Mouse (Mus musculus): Measurements from ENCODE around the gene Ptprd.

DNA sequence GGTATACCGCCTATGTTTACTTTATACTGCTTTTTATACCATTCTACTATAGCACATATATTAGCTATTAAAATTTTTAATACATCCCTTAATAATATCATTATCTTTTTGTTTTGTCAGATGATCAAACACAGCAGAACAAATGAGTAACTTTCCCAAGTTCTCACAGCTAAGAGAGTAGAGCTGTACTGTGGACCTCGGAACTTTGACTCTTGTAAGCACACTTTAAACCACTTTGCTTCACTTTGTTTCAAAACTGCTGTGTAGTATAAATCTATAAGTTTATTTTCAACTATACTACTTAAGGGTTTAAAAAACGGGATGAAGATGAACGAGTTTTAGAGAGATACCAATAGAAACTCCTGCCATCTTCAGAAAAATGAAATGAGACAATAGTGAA lies 1789.6 kb downstream of the Ptprd start:
- TF ChIP-seq CTCF (conservative IDR thresholded peaks at IDR 0.05; ENCODE audit: low read length) (no peak), POU5F1 (IDR thresholded peaks at IDR 0.05; ENCODE audit: borderline replicate concordance, low read length) (no peak), NANOG (IDR thresholded peaks at IDR 0.05; ENCODE audit: borderline replicate concordance, low read length) (no peak)
